Comparison of ENCODE assay signal across 8 mouse cellular contexts in genomic region chr10:67192366-67192765, GRCm38 (mm10).
DNase-seq lines count a peak whose midpoint lies in the region; ATAC-seq and TF ChIP-seq lines count a peak whose summit lies in the region.
"Had no signal": no experiment of that assay in that cellular context is flagged by ENCODE, and none has a peak within 500 bp of the region (broad histone marks: within the 10 kb centered on the region; RNA-seq: fewer than 3 reads in every experiment).

No protein-coding gene starts in this region.

- H3K4me1 ChIP-seq in CH12.LX (ENCODE audit: control insufficient read depth in 1 of 2, insufficient read depth in 2 of 2) (peaks cover 9 to 56% of the 10 kb centered on the region in 2 experiments; a peak in 3 of 4 replicates), G1E (ENCODE audit: insufficient read depth, low read depth, low read length) (peaks cover 48% of the 10 kb centered on the region)
- peaks cover 9% of the 10 kb centered on the region for H3K4me1 ChIP-seq in kidney, embryonic 14.5 days (ENCODE audit: control insufficient read depth, insufficient read depth, low read length)

- H3K9ac ChIP-seq in CH12.LX (ENCODE audit: insufficient read depth, low read depth): no peak overlapping the region
- no peak overlapping the region for H3K9ac ChIP-seq in kidney, embryonic 14.5 days (ENCODE audit: low read depth, low read length)
- H3K9ac ChIP-seq: heart, embryonic 15.5 days had no signal

- H3K4me2 ChIP-seq in CH12.LX (ENCODE audit: insufficient read depth, low read depth, poor library complexity, severe bottlenecking): no peak overlapping the region
- H3K4me2 ChIP-seq in kidney, embryonic 14.5 days (replicated peaks; ENCODE audit: low read depth, low read length): no peak overlapping the region
- H3K4me2 ChIP-seq: heart, embryonic 15.5 days had no signal

- TF ChIP-seq EP300 in CH12.LX (IDR thresholded peaks at IDR 0.05; ENCODE audit: low read length): no peak

- in situ Hi-C loops in CH12.LX (cut with MboI; ENCODE audit: low pct_ligation_motif_present, low pct_unique_long_range_greater_than_20kb, low sequenced_read_pairs): no loop called here

- TF ChIP-seq RAD21 in CH12.LX (IDR thresholded peaks at IDR 0.05; ENCODE audit: low read depth, low read length): peak; percentile 31

- WGBS in kidney, embryonic 14.5 days: 92% methylated on average over 3 of the region's 3 CpGs

- no peak for TF ChIP-seq POLR2A in CH12.LX (IDR thresholded peaks at IDR 0.05; ENCODE audit: low read depth, low read length)

- no peak overlapping the region for H3K27ac ChIP-seq in layer of hippocampus, adult 2 months
- no peak overlapping the region for H3K27ac ChIP-seq in CH12.LX (ENCODE audit: insufficient read depth, low read depth)
- no peak overlapping the region for H3K27ac ChIP-seq in kidney, embryonic 14.5 days (ENCODE audit: low read depth, low read length)
- H3K27ac ChIP-seq: heart, embryonic 15.5 days had no signal

- peaks cover 27 to 65% of the 10 kb centered on the region in 2 experiments for H3K36me3 ChIP-seq in CH12.LX (replicated peaks in 1 of 2; ENCODE audit: control insufficient read depth in 1 of 2, insufficient read depth in 1 of 2, low read length in 1 of 2)
- H3K36me3 ChIP-seq in G1E (replicated peaks): peaks cover 65% of the 10 kb centered on the region
- peaks cover 4% of the 10 kb centered on the region; the same call in 1 of the 2 replicates for H3K36me3 ChIP-seq in kidney, embryonic 14.5 days (ENCODE audit: control insufficient read depth, insufficient read depth, low read length)

- ATAC-seq in G1E (ENCODE audit: extremely low read depth, insufficient number of reproducible peaks, low FRiP score, poor library complexity, severe bottlenecking): no peak
- no peak for ATAC-seq in kidney, embryonic 14.5 days (ENCODE audit: low FRiP score, low TSS enrichment)

- dilution Hi-C loops in CH12.LX (cut with MboI; ENCODE audit: extremely low pct_ligation_motif_present, extremely low pct_unique_long_range_greater_than_20kb, low sequenced_read_pairs): no loop called here

- H3K27me3 ChIP-seq in CH12.LX (replicated peaks): no peaks in the 10 kb centered on the region
- no peaks in the 10 kb centered on the region for H3K27me3 ChIP-seq in G1E (ENCODE audit: insufficient read depth, low read length)
- H3K27me3 ChIP-seq in kidney, embryonic 14.5 days (ENCODE audit: control insufficient read depth, insufficient read depth, low read length): no peaks in the 10 kb centered on the region
- H3K27me3 ChIP-seq: heart, embryonic 15.5 days had no signal

- H3K79me2 ChIP-seq in CH12.LX (replicated peaks; ENCODE audit: control insufficient read depth, extremely low read depth, insufficient read depth, poor library complexity, severe bottlenecking): peaks cover 85% of the 10 kb centered on the region

- no peak for DNase-seq in layer of hippocampus, adult 2 months (ENCODE audit: low spot score in 2 of 2)
- DNase-seq in layer of hippocampus, adult 11-12 months (ENCODE audit: low spot score): no peak
- DNase-seq in CH12.LX (ENCODE audit: extremely low read depth): no peak
- no peak for DNase-seq in G1E (ENCODE audit: low spot score)
- DNase-seq in lung, postnatal 10 days: peak; percentile 17
- no peak for DNase-seq in left cerebral cortex, adult 11 months (ENCODE audit: low spot score)

- peaks cover 4% of the 10 kb centered on the region for H3K9me3 ChIP-seq in CH12.LX (replicated peaks; ENCODE audit: low read length)
- H3K9me3 ChIP-seq in G1E (replicated peaks): no peaks in the 10 kb centered on the region
- no peaks in the 10 kb centered on the region for H3K9me3 ChIP-seq in kidney, embryonic 14.5 days (ENCODE audit: control insufficient read depth, low read length)
- H3K9me3 ChIP-seq: heart, embryonic 15.5 days had no signal

- no peak overlapping the region for H3K4me3 ChIP-seq in layer of hippocampus, adult 2 months
- H3K4me3 ChIP-seq in CH12.LX (replicated peaks in 1 of 3; ENCODE audit: low read depth in 2 of 3, low read length in 2 of 3, poor library complexity in 1 of 3) (no peak overlapping the region), G1E (ENCODE audit: low read depth, low read length) (no peak overlapping the region)
- H3K4me3 ChIP-seq in kidney, embryonic 14.5 days (ENCODE audit: low read length): no peak overlapping the region
- H3K4me3 ChIP-seq: heart, embryonic 15.5 days had no signal

- TF ChIP-seq CTCF in layer of hippocampus, adult 2 months (conservative IDR thresholded peaks at IDR 0.05): peak; percentile 73
- TF ChIP-seq CTCF in CH12.LX (conservative IDR thresholded peaks at IDR 0.05 in 1 of 2, IDR thresholded peaks at IDR 0.05 in 1 of 2; ENCODE audit: low read depth in 2 of 2, low read length in 2 of 2) (peak in 1 of 2 experiments; percentile 49; a peak in 3 of 4 replicates), G1E (IDR thresholded peaks at IDR 0.05; ENCODE audit: low read depth, low read length) (0 out of 2 replicates have a peak, but pooled peaks have one; percentile 28)

TF ChIP-seq in CH12.LX, 34 proteins besides CTCF, POLR2A, EP300 and RAD21:
- no peak for TF ChIP-seq PAX5 (IDR thresholded peaks at IDR 0.05; ENCODE audit: low read length)
- TF ChIP-seq RCOR1 (conservative IDR thresholded peaks at IDR 0.05; ENCODE audit: low read depth, low read length): no peak
- no peak for TF ChIP-seq CHD2 (IDR thresholded peaks at IDR 0.05; ENCODE audit: low read length)
- TF ChIP-seq SMC3 (IDR thresholded peaks at IDR 0.05; ENCODE audit: low read depth, low read length): peak; percentile 19; the same call in 1 of the 2 replicates
- no peak for TF ChIP-seq ZKSCAN1 (IDR thresholded peaks at IDR 0.05; ENCODE audit: borderline replicate concordance, low read depth, low read length)
